Mouse (Mus musculus): ENCODE data around the gene Gon4l. TPM values are rescaled to one million over a fixed set of nuclear protein-coding genes. Genes with fewer than 3 reads are reported as not detected.
"Not testable (repeated sequence)": the region's sequence is repeated elsewhere in the genome, so short reads cannot be mapped to it uniquely, and the experiment has no call there.

Gon4l gene
- total and polyA plus RNA-seq, 3 experiments, result 16.5 to 32.9 (median 26.4) TPM

GRCm38 (mm10) chr3:88862129-88862528 is 27.1 kb downstream of the Gon4l start:
- Histone ChIP-seq H3K4me2 (ENCODE audit: insufficient read depth, low read depth, poor library complexity, severe bottlenecking) (no peak overlapping the region), H3K27ac (ENCODE audit: insufficient read depth, low read depth) (no peak overlapping the region), H3K4me3 (replicated peaks in 1 of 3; ENCODE audit: low read depth in 2 of 3, low read length in 2 of 3, poor library complexity in 1 of 3) (no peak overlapping the region), H3K36me3 (replicated peaks in 1 of 2; ENCODE audit: control insufficient read depth in 1 of 2, insufficient read depth in 1 of 2, low read length in 1 of 2) (peaks cover 58 to 87% of the 10 kb centered on the region in 2 experiments), H3K79me2 (replicated peaks; ENCODE audit: control insufficient read depth, extremely low read depth, insufficient read depth, poor library complexity, severe bottlenecking) (0 out of 2 replicates have a peak, but pooled peaks cover 2% of the 10 kb centered on the region), H3K9me3 (replicated peaks; ENCODE audit: low read length) (no peaks in the 10 kb centered on the region), H3K9ac (ENCODE audit: insufficient read depth, low read depth) (no peak overlapping the region), H3K27me3 (replicated peaks) (no peaks in the 10 kb centered on the region), H3K4me1 (ENCODE audit: control insufficient read depth in 1 of 2, insufficient read depth in 2 of 2) (no peaks in the 10 kb centered on the region)
- TF ChIP-seq HCFC1 (IDR thresholded peaks at IDR 0.05; ENCODE audit: low read depth, low read length) (no peak), POLR2A (IDR thresholded peaks at IDR 0.05; ENCODE audit: low read depth, low read length) (no peak), MAZ (IDR thresholded peaks at IDR 0.05; ENCODE audit: low read depth, low read length) (no peak), RCOR1 (conservative IDR thresholded peaks at IDR 0.05; ENCODE audit: low read depth, low read length) (no peak), GABPA (IDR thresholded peaks at IDR 0.05; ENCODE audit: insufficient replicate concordance, low read depth, low read length) (no peak), MAFK (IDR thresholded peaks at IDR 0.05; ENCODE audit: insufficient replicate concordance, low read length) (no peak), CTCF (conservative IDR thresholded peaks at IDR 0.05 in 1 of 2, IDR thresholded peaks at IDR 0.05 in 1 of 2; ENCODE audit: low read depth in 2 of 2, low read length in 2 of 2) (no peak), IRF4 (IDR thresholded peaks at IDR 0.05; ENCODE audit: low read depth, low read length) (no peak), ZKSCAN1 (IDR thresholded peaks at IDR 0.05; ENCODE audit: borderline replicate concordance, low read depth, low read length) (no peak), ETS1 (conservative IDR thresholded peaks at IDR 0.05; ENCODE audit: low read depth, low read length) (no peak), USF2 (conservative IDR thresholded peaks at IDR 0.05; ENCODE audit: low read depth, low read length) (no peak), E2F4 (IDR thresholded peaks at IDR 0.05; ENCODE audit: insufficient replicate concordance, low read depth, low read length) (no peak), KAT2A (IDR thresholded peaks at IDR 0.05; ENCODE audit: insufficient replicate concordance, low read length) (no peak), TBP (conservative IDR thresholded peaks at IDR 0.05; ENCODE audit: low read depth, low read length) (no peak), MXI1 (IDR thresholded peaks at IDR 0.05; ENCODE audit: low read depth, low read length) (no peak), JUND (conservative IDR thresholded peaks at IDR 0.05; ENCODE audit: low read depth, low read length) (no peak), CHD1 (IDR thresholded peaks at IDR 0.05; ENCODE audit: low read depth, low read length) (no peak), ZMIZ1 (IDR thresholded peaks at IDR 0.05; ENCODE audit: low read depth, low read length) (no peak), JUN (IDR thresholded peaks at IDR 0.05; ENCODE audit: insufficient read depth, low read depth, low read length) (no peak), EP300 (IDR thresholded peaks at IDR 0.05; ENCODE audit: low read length) (no peak)
- no peak for DNase-seq (ENCODE audit: extremely low read depth)
- dilution Hi-C loops (cut with MboI; ENCODE audit: extremely low pct_ligation_motif_present, extremely low pct_unique_long_range_greater_than_20kb, low sequenced_read_pairs) (no loop called here), in situ Hi-C loops (cut with MboI; ENCODE audit: low pct_ligation_motif_present, low pct_unique_long_range_greater_than_20kb, low sequenced_read_pairs) (loop anchor here (25.0 kb wide), 1 partner anchor 175 kb away; the partner anchor contains the start of gene Khdc4)

- dilution Hi-C loops (cut with MboI; ENCODE audit: extremely low pct_ligation_motif_present, extremely low pct_unique_long_range_greater_than_20kb, low sequenced_read_pairs); H3K4me3 ChIP-seq (replicated peaks in 1 of 3; ENCODE audit: low read depth in 2 of 3, low read length in 2 of 3, poor library complexity in 1 of 3): not testable (repeated sequence)
These were observed 31.7 kb downstream of the Gon4l start for GRCm38 (mm10) chr3:88866735-88867134.

GRCm38 (mm10) chr3:88867177-88867576 is 32.1 kb downstream of the Gon4l start:
- H3K4me1 ChIP-seq (ENCODE audit: control insufficient read depth in 1 of 2, insufficient read depth in 2 of 2); H3K4me3 ChIP-seq (replicated peaks in 1 of 3; ENCODE audit: low read depth in 2 of 3, low read length in 2 of 3, poor library complexity in 1 of 3); H3K9me3 ChIP-seq (replicated peaks; ENCODE audit: low read length); H3K27me3 ChIP-seq (replicated peaks); DNase-seq (ENCODE audit: extremely low read depth); H3K9ac ChIP-seq (ENCODE audit: insufficient read depth, low read depth); H3K27ac ChIP-seq (ENCODE audit: insufficient read depth, low read depth); H3K79me2 ChIP-seq (replicated peaks; ENCODE audit: control insufficient read depth, extremely low read depth, insufficient read depth, poor library complexity, severe bottlenecking); H3K4me2 ChIP-seq (ENCODE audit: insufficient read depth, low read depth, poor library complexity, severe bottlenecking); dilution Hi-C loops (cut with MboI; ENCODE audit: extremely low pct_ligation_motif_present, extremely low pct_unique_long_range_greater_than_20kb, low sequenced_read_pairs): not testable (repeated sequence)
- in situ Hi-C loops (cut with MboI; ENCODE audit: low pct_ligation_motif_present, low pct_unique_long_range_greater_than_20kb, low sequenced_read_pairs), result loop anchor here (25.0 kb wide), 1 partner anchor 180 kb away; the partner anchor contains the start of gene Khdc4
- peaks cover 25 to 37% of the 10 kb centered on the region in 2 experiments for H3K36me3 ChIP-seq (replicated peaks in 1 of 2; ENCODE audit: control insufficient read depth in 1 of 2, insufficient read depth in 1 of 2, low read length in 1 of 2)

More at GRCm38 (mm10) chr3:88866735-88867134, 31.7 kb downstream of the Gon4l start:
- not testable (repeated sequence) for H3K27me3 ChIP-seq (replicated peaks); H3K4me2 ChIP-seq (ENCODE audit: insufficient read depth, low read depth, poor library complexity, severe bottlenecking); H3K27ac ChIP-seq (ENCODE audit: insufficient read depth, low read depth); H3K9me3 ChIP-seq (replicated peaks; ENCODE audit: low read length); H3K4me1 ChIP-seq (ENCODE audit: control insufficient read depth in 1 of 2, insufficient read depth in 2 of 2); H3K9ac ChIP-seq (ENCODE audit: insufficient read depth, low read depth); DNase-seq (ENCODE audit: extremely low read depth); H3K79me2 ChIP-seq (replicated peaks; ENCODE audit: control insufficient read depth, extremely low read depth, insufficient read depth, poor library complexity, severe bottlenecking)
- H3K36me3 ChIP-seq (replicated peaks in 1 of 2; ENCODE audit: control insufficient read depth in 1 of 2, insufficient read depth in 1 of 2, low read length in 1 of 2), result peaks cover 28 to 41% of the 10 kb centered on the region in 2 experiments
- in situ Hi-C loops (cut with MboI; ENCODE audit: low pct_ligation_motif_present, low pct_unique_long_range_greater_than_20kb, low sequenced_read_pairs), result loop anchor here (25.0 kb wide), 1 partner anchor 179 kb away; the partner anchor contains the start of gene Khdc4

GRCm38 (mm10) chr3:88868449-88868848 is 33.4 kb downstream of the Gon4l start:
- H3K9ac ChIP-seq (ENCODE audit: insufficient read depth, low read depth); H3K27ac ChIP-seq (ENCODE audit: insufficient read depth, low read depth); dilution Hi-C loops (cut with MboI; ENCODE audit: extremely low pct_ligation_motif_present, extremely low pct_unique_long_range_greater_than_20kb, low sequenced_read_pairs); H3K27me3 ChIP-seq (replicated peaks); H3K9me3 ChIP-seq (replicated peaks; ENCODE audit: low read length); H3K4me2 ChIP-seq (ENCODE audit: insufficient read depth, low read depth, poor library complexity, severe bottlenecking); DNase-seq (ENCODE audit: extremely low read depth); H3K4me3 ChIP-seq (replicated peaks in 1 of 3; ENCODE audit: low read depth in 2 of 3, low read length in 2 of 3, poor library complexity in 1 of 3); H3K79me2 ChIP-seq (replicated peaks; ENCODE audit: control insufficient read depth, extremely low read depth, insufficient read depth, poor library complexity, severe bottlenecking); H3K4me1 ChIP-seq (ENCODE audit: control insufficient read depth in 1 of 2, insufficient read depth in 2 of 2): not testable (repeated sequence)
- in situ Hi-C loops (cut with MboI; ENCODE audit: low pct_ligation_motif_present, low pct_unique_long_range_greater_than_20kb, low sequenced_read_pairs), result loop anchor here (25.0 kb wide), 1 partner anchor 181 kb away; the partner anchor contains the start of gene Khdc4
- peaks cover 17 to 24% of the 10 kb centered on the region in 2 experiments for H3K36me3 ChIP-seq (replicated peaks in 1 of 2; ENCODE audit: control insufficient read depth in 1 of 2, insufficient read depth in 1 of 2, low read length in 1 of 2)

Measured in CH12.LX (cell line).